Mouse (Mus musculus) CH12F3 (cell line): ENCODE results near the gene Slc44a3.

Source experiments
- in situ Hi-C: fragments of 300-500 bp; cut with MboI; formaldehyde crosslinking; loops from 2 replicates; pipeline ENCODE4 v1.14.3; 2020; ENCODE audit warnings: low sequenced_read_pairs

Slc44a3 gene

DNA sequence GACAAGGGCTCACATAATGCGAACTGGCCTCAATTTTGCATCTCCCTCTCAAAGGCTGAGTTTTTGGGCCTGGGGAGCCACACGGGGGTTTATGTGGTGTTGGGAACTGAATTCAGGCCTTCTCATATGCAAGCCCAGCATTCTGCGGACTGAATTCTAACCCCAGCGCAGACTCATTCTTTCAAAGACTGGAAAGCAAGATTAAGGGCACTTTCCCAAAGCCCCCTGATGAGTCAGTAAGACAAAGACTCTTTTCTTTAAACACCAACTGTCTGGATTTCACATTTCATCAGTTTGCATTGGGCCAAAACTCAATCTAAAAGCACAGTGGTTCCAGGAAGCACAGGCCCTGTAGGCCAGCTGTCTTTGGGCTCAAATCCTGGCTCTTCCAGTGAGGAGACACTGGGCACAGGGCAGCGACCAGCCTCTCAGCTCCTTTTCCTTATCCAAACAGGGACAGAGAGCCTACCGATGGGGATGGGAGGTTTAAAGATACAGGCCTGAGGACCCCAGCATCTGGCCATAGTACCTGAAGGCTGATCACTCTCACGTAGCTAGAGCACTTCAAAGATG, 67.4 kb downstream of the Slc44a3 start:
- in situ Hi-C loops = no loop called here

DNA sequence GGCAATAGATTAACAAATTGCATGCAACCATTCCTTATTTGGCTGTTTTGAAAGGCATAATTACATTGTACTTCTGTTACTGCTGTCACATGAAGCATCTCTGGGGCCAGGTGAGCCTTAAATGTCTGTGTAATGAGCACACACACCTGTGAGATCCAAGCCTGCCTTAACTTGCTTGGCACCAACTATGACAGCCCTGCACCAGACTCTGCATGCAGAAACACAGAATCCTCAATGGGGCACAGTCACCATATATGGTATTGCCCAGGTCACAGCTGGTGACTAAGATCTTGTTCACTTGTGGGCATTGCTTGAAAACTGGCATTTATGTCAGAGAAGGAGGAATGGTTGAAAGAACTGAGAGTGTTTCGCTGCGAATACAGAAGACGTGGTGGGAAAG, 69.4 kb downstream of the Slc44a3 start:
- in situ Hi-C loops = no loop called here

DNA sequence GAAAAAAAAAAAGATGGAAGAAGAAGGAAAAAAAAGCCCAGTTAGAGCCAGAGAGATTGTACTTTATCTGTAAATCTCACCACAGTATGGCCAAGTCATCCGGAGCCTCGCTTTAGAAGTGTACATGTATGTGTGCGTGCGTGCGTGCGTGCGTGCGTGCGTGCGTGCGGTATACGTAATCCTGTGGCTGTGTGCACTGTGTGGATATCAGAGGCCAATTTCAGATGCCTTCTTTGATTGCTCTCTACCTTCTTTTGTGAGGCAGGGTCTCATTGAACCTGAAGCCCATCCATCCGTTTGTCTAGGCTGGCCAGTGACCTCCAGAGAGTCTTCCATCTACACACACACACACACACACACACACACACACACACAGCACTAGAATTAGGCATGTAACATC, 70.7 kb downstream of the Slc44a3 start:
- in situ Hi-C loops = no loop called here

DNA sequence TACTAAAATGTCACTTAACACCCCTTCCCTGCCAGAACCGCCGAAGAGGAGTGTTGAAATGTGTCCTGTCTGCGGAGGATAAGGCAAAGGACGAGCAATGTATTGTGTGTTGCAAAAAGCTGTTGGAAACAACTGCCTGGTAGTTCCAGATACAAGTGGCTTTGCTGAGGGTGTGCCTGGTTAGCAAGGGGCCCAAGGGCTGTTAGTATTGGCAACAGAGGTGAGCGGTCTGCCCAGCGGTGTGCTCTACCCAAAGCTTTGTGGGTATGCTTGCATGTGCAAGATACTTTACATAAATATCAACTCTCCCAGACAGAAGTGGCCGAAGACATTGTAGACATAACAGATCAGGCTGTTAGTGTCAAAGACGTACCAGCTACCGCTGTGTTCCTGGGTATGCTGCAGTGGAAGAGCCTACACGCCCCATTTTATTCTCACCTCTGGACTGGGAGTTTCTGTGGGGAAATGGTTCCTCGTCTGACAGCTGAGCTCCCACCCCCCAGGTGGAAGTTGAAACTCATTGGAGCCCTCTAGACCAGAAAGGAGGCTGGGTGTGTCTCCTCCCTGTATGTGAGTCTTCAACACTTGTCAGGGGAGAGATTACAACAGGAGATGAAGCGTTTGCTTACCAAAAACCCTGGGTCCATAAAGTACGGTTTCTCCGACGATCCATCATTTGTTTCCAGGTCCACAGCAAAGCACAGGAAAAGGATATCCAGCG, 71.6 kb downstream of the Slc44a3 start:
- in situ Hi-C loops = no loop called here

DNA sequence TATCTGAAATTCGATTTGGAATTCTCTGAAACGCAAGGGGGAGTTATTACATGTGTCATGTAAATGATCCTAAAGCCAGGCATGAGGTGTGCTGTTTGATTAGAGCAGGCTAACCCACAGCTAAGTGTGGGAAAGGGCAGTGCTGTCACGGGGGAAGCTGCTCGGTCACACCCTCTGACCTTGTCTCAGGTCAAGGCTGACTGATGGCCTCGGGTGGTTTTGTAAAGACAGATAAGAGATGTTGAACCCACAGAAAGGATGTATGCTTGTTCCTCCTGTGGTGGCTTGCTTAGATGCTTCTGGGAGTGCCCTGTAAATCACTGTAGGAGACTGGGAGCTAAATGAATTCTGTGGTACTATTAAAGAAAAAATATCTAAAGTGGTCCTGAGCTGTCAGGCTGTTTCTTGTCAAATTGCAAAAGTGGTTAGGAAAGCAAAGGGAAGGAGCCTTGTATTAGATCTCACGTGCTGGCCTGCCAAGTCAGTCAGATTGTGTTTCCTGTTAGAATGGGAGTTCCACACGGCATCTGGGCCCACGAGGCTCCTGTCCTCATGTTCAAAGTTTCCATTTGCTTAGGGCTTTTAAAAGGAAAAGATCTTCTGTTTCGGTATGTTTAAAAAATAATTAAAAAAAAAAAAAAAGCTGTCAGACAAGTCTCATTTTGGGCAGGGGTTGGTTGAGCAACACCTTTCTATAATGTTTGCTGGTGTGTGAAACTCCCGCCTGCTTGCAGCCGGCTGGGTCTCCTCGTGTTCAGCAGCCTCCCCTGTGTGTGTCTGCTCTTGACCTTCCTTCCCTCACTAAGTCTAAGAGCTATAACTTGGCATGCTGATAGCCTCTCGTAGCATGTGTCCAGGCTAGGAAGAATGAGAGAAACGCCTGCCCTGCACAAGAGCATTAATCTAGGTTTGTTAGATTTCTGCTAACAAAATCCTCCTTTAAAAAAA, 73.4 kb downstream of the Slc44a3 start:
- in situ Hi-C loops = no loop called here

DNA sequence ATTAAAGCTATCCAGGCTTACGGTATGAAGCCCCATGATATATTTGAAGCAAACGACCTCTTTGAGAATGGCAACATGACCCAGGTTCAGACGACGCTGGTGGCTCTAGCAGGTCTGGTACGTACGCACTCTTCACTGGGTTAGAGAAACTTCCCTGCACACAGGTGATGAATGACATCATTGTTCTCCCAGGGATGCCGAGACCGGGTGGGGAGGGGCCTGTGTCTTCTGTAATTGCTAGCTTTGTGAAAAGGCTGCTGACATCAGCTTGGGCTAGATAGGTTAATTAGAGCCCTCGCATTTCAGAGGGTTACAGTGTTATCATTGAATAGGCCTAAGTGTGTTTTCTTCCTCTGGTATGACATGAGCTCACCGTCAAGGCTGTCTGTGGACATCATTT, 80.8 kb downstream of the Slc44a3 start:
- in situ Hi-C loops = no loop called here

DNA sequence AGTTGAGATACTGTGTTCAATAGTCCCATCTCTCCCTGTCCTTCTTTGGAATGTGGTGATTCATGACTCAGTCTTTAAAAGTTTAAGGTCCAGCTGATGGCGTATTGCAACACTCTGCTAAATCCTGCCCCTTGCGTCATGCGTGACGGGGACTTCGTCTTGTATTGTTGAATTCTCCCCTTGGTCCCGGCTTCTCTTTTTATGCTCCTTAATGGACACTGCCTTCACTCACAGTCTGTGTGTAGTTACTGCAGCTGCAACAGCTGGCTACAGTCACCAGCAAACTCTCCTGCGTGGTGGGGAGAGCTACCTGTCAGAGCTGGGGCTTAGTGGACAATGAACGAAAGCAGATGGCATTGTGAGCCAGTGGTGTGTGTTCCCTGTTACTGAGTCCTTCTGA, 82.7 kb downstream of the Slc44a3 start:
- in situ Hi-C loops = no loop called here

DNA sequence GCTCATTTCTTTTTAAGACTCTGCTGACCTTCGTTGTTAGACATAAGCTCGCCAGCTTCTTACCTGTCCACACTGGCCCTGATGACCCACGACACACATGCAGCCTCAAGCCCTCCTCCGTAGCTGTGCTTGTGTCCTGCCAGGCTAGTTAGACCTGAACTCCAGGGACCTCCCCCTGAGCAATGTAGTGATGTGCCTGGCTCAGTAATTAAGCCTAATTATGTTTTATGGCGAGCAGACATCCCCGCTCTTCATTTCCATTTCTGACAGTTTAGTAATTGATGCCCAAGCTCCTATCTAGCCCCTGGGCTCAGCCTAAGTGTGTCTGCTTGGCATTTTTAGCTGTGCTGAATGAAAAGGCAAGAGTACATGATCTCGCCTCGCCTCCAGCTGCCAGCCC, 83.6 kb downstream of the Slc44a3 start:
- in situ Hi-C loops = no loop called here

DNA sequence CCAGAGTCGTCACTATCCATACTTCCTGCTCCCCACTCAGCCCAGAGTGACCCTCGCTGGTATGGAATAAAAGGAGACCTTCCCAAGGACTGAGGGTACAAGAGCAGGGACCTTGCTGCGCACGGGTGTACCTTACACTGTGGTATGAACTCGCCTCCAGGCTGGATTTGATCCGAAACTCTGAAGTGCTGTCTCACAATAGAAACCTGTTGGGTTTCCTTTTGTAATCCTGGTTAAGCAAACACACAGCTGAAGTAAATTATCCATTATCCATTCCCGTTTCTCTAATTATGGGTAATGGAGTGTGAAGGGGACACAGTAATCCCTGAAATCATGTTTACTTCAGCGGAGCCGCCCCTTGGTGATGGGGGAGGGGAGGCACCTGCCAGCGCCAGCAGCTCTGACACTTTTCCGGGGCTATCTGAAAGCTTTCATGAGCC, 84.2 kb downstream of the Slc44a3 start:
- in situ Hi-C loops = no loop called here

DNA sequence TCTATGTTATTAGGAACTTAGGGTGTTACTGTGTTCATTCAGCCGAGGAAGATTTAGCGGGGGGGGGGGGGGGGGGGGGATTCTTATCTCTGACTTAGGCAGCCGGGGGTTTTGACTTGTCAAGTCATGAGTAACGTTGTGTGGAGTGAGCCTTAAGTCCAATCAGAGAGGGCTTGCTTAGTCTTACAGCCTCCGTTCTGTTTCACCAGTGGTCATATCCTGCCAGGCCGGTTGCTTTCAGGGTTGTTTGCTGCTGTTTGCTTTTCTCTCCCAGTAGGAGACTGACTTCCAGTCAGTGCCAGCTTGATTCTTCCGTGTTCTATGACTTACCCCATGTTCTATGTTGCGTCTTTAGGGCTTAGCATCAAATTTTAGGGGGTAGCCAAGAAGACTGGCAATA, 85.8 kb downstream of the Slc44a3 start:
- in situ Hi-C loops = no loop called here

DNA sequence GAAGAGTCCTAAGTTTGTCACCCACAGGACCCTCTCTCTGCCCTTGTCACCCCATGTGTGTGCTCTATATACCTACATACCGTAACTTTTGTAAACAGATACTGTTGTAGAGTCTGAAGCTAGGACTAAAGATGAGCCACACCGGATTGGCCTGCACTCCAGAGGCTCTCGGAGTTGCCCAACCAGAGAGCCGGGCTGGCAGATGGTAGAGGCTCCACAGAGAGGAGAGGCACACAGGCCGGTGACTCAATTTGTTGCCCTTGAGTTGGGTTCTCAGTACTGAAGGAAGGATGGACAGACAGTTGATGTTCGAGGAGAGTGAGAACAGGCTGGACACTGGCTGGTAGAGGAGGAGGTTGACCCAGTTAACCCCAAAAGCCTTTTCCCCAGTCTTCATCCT, 87.8 kb downstream of the Slc44a3 start:
- in situ Hi-C loops = no loop called here

DNA sequence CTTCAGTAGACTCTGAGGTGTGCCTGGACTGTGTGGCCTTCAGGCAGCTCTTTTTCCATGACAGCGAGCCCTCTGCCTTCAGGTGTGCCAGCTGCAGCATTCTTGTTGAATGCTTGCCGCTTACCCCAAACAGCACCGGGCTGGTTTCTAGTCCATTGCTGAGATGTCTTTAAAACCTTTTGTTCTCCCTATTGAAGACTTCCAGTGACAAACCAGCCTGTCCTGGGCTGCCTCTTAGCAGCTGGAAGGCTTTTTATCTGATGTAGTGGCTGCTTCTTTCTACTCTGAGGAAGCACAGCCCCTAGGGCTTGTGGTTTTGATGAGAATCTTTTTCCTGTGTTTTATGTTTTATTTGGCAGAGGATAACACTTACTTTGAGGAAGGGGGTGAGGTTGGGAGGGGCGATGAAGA, 88.3 kb downstream of the Slc44a3 start:
- in situ Hi-C loops = no loop called here

DNA sequence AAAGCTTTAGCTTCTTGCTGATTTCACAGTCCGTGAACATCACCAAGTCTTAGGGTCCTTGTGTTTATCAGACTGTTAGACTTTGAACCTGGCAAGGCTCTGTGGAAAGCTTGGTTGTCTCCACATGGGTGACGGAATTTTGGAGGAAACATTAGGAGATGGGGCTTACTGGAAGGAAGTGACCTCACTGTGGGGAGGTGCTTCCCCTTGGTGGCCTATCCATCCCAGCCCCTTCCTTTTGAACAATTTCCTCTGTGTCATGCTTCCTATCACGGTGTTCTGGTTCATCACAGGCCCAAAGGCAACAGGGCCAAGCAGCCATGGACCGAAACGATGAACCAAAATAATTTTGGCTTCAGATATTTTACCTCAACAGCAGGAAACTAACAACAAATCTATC, 89.9 kb downstream of the Slc44a3 start:
- in situ Hi-C loops = no loop called here

DNA sequence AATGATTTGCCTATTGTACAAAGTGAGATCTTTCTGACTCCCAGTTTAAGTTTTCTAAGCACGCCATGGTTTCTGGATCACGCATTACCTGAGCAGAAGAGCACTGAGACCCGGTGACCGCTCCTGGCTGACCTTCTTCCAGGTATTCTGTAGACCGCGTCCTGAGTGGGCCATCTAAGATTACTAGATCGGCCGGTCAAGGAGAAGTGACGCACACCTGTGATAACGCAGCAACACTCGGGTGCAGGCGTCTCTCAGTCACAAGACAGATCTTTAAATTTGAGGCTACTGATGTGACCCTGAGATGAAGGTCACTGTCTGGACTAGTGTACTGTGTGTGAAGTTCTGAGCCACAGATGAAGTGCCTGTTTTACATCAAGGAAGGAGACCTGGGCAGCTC, 90.7 kb downstream of the Slc44a3 start:
- in situ Hi-C loops = no loop called here

DNA sequence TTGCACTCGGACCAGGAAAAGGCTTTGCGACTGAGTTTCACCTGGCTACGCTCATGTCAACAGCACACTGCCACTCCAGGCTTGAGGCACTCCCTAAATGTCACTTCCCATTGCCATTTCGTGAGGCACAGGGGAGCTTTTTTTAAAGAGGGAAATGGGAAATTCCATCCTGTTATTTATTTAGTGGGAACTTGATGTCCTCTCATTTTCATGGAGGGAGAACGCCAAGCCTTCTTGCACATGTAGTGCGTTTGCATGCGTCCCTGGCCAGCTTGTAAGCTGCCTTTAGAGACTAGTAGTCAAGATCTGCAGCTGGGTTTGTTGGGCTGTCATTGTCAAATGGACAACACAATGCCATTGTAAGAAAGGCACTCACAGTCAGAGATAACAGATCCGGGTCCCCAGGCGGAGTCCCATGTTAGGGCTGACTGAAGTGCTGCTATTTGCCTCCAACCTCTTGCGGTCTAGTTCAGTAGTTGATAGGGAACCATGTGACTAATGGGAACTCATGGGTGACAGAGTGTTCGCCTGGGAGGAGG, 92.5 kb downstream of the Slc44a3 start:
- in situ Hi-C loops = no loop called here

DNA sequence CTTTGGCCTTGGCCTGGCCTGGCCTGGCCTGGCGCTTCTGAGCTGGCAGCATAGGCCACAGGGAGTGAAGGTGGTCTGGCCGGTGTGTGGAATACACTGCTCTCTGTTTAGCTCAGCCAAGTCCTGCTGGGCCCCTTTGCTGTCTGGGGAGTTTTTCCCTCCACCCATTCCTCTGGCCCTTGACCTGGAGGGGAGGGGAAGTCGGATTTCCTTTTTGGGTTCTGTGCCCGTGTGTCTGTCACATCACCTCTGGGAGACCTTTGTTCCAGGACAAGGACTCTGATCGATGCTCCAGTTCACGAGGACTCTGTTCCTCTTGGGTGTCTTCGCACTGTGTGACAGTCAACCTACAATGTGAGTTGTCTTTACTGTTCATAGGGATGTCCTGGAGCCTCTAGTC, 94.2 kb downstream of the Slc44a3 start:
- in situ Hi-C loops = no loop called here

DNA sequence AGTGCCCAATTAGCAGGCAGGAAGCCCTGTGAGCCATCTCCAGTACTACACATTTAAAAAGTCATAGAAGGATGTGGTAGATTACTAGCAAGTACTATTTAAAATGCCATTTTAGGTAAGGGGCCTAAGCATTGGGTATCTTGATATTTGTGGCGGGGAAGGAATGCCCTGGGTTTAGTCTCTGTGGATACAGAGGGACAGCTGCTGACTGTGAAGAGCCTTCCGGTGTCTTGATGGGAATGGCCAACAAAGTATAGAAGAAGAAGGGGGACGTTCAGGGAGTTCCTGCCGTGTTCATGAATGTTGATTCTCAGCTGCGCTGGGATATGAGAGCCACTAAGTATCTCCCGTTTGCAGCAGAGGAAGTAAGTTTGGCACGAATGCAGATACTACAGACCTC, 95.1 kb downstream of the Slc44a3 start:
- in situ Hi-C loops = no loop called here

DNA sequence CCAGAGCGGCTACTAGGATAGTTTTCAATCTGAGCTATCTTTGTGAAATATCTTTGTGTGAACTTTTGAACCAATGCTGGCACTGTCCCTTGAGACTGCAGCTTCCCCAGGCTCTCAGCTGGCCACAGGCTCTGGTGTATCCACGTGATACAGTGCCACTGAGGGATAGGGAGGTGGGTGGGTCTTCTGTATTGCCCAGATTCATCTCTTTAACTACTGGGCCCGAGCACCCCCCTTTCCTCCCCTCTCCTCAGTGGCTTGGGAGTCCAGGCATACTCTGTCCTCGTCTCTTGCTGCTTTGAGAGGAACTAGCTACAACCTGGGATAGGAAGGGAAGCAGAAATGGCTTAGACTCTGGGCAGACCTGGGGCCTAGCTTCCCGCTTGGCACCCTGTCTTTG, 96.9 kb downstream of the Slc44a3 start:
- in situ Hi-C loops = no loop called here

DNA sequence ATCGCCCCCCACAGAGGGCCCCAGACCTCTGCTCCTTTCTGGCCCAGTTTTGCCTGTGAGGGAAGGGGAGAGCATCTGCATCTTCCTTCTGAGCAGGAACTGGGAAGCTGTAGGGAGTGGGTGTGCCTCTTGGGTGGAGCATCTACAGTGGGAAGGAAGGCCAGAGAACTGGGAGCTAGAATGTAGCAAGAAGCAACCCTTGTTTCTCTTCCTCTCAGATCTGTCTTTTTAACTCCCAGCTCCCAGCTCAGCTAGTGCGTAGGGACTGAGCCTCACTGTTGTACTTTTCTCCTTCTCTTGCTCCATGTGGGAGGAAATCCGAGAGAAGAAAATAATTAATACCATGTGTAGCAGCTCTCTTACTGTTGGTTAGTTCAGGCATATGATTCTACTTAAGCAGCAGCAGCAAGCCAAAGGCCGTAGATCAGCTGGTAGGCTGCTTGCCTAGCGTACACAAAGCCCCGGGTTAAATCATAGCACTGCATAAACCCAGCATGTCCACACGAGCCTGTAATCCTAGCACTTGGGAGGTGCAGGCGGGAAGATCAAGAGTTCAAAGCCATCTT, 98.2 kb downstream of the Slc44a3 start:
- in situ Hi-C loops = no loop called here

DNA sequence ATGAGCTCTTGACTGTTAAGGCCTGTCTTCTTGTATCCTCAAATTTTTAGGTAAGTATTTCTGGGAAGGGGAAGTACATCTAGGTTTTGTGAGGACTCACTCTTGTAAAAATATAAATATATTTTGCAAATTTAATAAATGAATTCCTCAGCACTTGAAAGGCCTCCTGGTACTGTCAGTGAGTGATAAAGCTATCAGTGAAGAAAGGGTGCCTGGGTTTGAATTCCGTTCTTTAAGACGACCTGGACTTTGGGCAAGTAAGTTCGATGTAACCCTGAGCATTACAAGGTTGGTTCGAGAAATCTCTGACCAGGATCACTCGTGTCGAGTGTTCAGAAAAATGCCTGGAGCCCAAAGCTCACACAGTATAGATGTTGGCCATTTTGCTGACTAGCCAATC, 98.8 kb downstream of the Slc44a3 start:
- in situ Hi-C loops = no loop called here

DNA sequence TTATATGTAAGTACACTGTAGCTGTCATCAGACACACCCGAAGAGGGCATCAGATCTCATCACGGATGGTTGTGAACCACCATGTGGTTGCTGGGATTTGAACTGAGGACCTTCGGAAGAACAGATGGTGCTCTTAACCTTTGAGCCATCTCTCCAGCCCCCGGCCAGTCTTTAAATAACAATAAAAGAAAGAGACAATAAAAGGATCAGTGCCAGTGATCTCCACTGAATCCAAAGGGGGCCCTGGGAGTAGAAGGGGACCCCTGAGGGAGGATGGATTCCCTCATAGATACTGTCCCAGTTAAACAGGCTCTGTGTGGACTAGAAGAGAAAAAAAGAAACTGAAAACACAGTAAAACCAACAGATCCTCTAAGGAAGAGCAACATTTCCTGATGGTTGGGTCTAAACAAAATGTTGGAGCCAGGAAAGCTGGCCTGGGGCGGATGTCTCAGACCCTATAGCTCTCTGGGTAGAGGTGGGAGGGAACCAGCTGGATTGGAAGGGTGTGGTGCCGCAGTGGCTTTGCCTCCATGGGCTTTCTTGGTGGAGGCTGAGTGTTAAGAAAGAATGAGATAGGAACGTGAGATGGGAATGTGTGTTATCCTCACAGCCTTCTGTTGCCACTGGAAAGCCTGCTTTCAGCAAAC, 101.8 kb downstream of the Slc44a3 start:
- in situ Hi-C loops = no loop called here
